Mouse (Mus musculus) erythroblast, embryonic 14.5 days (primary cell): ENCODE results near the gene Gm28374.

ENCODE experiments used
- GATA1 ChIP-seq: IDR thresholded peaks from 2 replicates; pipeline ENCODE4 v1.6.1; 2012; ENCODE audit warnings: low read length, inconsistent platforms, mixed read lengths
- TAL1 ChIP-seq: IDR thresholded peaks from 3 replicates; pipeline ENCODE4 v1.6.1; 2012; ENCODE audit warnings: low read length, inconsistent platforms, mixed read lengths

- TF ChIP-seq GATA1 (no peak), TAL1 (no peak)
These were observed 33.2 kb downstream of the Gm28374 start for GRCm38 (mm10) chr19:6048681-6049410.
